Mouse (Mus musculus) right cerebral cortex, postnatal 25 days (tissue): ENCODE data around the gene Cgnl1.

ENCODE experiments used
- DNase-seq: peaks from one replicate; pipeline ENCODE4 v3.0.0; 2022

Cgnl1 gene

GRCm38 (mm10) chr9:71617363-71617762, 154.0 kb downstream of the Cgnl1 start:
- no peak for DNase-seq

DNA sequence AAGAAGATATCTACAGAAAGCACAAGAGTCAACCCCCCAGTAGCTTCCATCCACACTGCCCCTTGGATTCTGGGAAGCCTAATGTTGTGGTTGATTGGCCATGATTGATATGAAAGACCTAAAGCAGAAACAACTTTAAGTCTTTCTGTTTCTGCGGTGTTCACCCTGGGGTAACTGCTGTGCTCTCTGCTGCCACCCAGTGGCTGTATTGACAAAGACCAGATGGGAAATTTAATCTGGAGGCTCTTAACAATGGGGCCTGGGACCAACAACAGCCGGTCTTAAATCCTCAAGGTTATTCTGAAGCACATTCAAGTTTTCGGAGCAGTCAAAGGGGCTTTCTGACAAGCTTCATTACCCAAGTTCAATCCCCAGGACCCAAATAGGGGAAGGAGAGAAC, 155.2 kb downstream of the Cgnl1 start:
- DNase-seq: peak; percentile 55

- no peak for DNase-seq
Observed at GRCm38 (mm10) chr9:71614643-71615042, 156.8 kb downstream of the Cgnl1 start.

DNA sequence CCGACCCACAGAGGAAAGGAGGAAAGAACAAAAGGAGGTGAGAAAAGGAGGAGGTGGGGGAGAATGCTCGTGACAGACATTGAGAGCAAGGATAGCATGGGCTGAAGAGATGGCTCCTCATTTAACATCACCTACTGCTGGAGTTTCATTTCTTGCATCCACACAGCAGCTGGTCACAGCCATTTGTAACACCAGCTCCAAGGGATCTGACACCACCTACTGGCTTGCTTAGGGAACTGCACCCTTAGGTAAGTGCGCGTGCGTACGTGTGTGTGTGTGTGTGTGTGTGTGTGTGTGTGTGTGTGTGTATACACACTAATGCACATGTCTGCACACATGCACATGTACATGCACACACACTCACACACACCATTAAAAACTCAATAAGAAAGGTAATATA, 158.4 kb downstream of the Cgnl1 start:
- DNase-seq: no peak

- DNase-seq: no peak
Observed at GRCm38 (mm10) chr9:71611876-71612275, 159.5 kb downstream of the Cgnl1 start.

- no peak for DNase-seq
Observed at GRCm38 (mm10) chr9:71609010-71609409, 162.4 kb downstream of the Cgnl1 start.

DNA sequence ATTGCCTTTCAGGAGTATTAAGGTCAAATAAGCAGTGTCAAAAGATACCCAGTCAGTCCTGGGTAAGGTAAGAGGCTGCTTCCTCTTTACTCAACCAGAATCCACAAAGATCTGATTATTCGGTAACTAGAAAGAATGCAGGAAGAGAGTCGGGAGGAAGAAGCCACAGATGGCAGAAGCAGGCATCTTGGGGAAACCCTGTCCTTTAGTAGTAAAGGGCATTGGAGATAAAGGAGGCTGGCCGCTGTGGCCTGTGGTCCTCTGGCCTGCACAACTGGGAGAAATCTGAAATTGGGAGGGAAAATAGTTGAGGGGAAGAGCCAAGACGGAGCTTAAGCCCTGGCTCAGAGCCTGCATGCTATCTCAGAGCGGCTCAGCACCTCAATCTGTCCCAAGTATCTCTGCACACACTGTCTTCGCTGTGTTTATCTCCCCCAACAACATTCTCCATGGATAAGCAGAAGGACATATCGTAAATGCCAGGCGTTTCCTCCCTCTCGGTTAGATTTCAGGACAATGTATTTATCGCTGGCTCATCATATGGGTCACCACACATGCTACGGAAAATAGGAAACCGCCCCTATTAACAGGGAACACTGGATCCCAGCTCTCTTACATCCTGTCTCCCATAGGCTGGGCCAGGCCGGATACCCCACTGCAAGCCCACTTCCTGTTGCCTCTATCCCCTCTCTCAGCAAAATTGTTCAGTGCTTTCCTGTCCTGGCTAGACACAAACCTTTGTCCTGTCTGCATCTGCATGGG, 164.9 kb downstream of the Cgnl1 start:
- DNase-seq: no peak

DNA sequence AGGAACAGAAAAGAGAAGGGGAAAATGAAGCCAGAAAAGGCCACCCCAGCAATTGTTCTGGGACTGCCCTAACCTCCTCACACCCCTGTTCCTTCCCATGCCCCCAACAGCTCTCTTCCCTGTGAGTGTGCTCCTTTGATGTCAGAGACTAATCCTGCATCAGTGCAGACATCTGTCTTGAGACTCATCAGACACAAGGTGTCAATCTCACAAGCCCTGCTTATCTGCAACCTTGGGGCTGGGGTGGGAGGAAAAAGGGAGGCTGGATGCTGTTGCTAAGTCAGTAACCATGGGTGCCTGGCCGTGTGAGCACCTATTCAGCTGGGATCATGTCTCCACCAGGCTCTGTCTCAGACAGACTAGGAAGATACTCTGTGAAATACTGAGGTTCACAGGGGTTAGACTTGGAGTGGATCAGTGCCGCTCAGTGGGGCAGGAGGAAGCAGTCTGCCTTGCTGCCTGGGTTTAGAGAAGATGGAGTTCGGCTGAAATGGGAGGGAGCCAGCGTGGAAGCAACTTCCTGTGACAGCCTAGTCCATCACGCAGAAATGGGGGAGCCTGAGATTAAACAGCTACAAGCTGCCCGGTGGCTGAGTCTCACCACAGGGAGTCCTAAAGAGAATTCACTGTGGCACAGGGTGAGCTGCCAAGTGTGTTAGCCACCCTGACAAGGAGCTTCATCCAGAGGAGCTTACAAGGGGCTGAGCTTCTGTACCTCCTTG, 166.3 kb downstream of the Cgnl1 start:
- DNase-seq: no peak

GRCm38 (mm10) chr9:71599861-71600260, 171.5 kb downstream of the Cgnl1 start:
- DNase-seq: no peak

DNA sequence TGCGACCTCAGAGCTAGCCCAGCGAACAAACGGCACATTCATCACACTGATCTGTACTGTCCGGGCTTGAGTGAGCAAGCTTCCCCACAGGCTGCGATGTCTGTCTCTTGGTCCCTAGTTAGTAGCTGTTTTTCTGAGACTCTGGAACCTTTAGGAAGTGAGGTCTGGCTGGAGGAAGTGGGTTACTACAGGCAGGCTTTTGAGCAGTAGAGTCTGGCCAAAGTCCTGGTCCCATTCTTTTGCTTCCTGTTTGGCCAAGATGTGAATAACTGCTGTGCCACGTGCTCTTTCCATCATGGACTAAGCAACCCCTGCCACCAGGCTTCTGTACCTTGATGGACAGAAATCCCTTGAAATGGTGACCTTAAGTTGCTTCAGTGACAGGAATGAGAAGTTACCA, 174.5 kb downstream of the Cgnl1 start:
- no peak for DNase-seq

DNA sequence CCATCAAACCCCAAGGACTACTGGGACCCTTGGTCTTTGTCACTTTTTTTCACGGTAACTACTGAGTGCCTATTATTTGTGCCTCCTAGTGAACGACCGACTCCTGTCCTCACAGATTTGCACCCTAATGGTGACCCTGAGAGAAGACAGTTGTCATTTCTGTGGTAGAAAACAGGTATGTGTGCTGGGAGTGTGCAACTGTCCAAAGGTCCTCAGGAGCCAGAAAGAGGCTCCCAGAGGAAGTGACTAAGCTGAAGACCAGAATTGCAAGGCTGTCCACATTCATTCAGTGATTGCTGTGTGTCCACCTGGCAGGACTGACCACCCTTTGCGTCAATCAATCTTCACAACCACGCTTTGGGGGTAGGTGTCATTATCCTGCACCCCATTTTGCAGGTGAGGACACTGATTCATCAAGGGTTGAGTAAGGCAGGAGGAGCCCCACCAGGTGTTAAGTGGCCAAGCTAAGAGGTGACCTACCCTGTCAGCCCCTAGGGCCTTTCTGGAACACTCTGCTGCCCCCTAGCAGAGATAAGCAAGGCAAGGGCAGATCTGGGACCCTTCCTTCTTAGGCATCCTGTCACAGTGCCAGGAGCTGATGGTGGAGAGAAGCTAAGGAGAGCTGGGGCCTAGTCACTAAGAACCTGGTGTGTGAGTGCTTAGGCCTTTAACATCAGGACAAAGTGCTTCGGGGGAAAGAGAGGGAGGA, 178.7 kb downstream of the Cgnl1 start:
- DNase-seq: no peak

DNA sequence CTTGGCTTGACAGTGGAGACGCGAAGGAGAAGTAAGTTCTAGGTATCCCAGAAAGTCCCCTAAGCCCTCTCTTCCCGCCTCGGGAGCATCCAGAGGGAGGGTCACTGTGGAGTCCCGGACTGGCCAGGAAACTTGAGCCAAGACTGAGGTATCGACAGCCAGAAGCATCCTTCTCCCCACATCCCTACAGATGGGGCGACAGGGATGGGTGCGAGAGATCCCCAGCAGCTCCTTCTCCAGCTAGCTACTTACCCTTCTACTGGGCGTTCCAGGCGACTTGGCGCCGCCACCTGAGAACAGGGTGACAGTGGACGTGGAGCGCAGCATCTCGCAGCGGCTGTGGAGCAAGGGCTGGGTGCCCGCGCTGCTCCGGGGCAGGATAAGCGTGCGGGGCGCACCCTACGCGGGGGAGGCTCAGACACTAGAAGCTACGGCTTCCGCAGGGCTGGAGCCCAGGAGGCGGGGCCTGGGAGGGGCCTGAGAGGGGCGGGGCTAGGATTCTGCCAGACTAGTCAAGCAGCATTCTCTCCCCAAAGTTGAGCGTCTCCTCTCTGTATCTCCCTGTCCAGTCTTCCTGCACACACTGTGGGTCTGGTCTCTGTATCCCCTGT, 179.4 kb downstream of the Cgnl1 start, which contains the start of gene Myzap:
Gene Myzap, minus strand, starts transcription at position 423 of the 611 bp plus-strand sequence.
- peak; percentile 63 for DNase-seq

DNA sequence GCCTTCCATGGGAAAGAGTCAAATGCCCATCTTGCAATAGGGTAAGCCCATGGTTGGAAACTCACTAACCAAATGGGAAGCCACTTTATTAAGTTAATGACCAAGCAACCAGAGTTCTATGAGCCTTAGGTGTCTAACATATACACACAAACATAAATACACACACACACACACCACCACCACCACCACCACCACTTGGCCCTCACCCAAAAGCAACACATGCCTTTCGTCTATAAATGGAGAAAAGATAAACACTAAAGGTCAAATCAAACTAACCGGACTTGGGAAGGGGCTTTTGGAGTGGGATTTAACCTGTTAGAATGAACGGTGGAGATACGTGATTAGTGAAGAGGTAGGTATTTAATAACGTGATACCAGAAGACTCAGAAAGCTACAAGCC, 180.3 kb downstream of the Cgnl1 start:
- no peak for DNase-seq

DNA sequence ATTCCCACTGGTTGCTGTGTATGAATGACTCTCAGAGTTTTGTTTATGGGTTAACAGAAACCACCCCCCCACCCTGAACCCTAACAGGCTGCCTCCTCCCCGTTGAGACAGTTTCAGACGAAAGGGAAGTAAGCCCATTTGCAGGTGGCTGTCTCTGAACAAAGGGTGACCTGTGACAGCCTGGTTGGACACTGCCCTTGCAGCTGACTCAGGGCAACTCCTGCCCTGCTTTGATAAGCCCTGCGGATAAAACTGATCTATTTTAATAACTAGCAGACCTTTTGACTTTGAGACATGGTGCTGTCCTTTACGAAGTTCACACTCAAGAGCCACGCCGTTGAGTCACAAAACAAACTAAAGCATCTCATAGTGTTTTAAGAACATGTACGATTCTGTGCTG, 181.6 kb downstream of the Cgnl1 start:
- DNase-seq: no peak

GRCm38 (mm10) chr9:71588930-71589592, 182.3 kb downstream of the Cgnl1 start:
- no peak for DNase-seq

DNA sequence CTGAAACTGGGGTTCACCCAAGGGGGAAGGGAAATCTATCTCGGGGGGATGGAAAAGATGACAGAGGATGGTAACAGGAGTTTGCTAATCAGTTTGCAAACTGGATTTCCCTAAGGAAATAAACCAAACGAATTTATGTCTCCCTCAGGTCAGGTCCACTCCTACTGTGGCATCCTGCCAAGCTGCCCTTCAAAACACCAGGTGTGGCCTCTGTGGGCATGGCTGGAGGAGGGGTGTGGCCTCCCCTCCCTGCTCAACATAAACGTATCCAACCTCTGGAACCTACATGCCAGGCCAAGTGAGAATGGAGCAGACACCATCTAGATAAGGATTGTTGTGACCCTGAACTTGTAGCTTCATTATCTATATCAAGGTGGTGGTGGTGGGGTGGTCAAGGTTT, 185.0 kb downstream of the Cgnl1 start:
- no peak for DNase-seq

- no peak for DNase-seq
Observed at GRCm38 (mm10) chr9:71582771-71583170, 188.6 kb downstream of the Cgnl1 start.

- peak; percentile 10 for DNase-seq
Observed at GRCm38 (mm10) chr9:71578896-71579564, 192.4 kb downstream of the Cgnl1 start.
